ENCODE assay signal across 8 mouse cellular contexts in the genomic region with DNA sequence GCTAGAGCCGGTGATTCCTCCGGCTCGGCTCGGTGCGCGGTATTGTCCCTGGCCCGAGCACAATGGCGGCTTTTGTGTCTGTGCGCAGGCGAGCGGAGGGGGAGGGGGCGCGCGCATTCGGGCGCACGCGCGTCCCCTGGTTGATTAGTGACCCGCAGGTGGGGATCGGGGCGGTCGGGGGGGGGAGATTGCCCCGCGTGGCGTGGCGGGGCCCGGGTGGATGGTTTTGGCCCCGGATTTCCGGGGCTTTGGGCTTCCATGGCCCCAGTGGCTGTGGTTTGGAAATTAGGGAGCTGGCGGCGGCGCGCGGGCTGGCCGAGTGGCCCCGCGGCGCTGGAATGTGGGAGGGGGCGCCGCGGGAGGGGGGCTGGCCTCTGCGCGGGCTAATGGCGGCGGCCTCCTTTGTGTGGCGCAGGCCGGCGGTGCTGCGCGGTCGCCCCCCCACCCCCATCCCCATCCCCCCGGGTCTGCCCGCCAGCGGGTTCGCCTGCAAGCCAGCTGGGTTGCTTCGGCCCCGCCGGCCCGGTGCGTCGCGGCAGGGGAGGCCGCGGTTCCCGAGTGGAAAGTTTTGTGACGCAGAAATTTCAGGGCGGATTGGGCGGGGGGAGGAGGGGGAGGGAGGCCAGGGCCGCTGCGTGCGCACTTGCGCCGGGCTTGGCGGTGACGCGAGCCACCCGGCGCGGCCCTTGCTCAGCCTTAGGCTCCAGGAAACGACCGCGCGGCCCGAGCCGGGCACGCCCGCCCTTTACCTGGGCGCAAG. TPM values are rescaled to one million over a fixed set of nuclear protein-coding genes. Genes with fewer than 3 reads are reported as not detected.
A peak's percentile ranks its signal among the peaks of the same experiment; 100 is the strongest.
DNase-seq lines count a peak whose midpoint lies in the region; ATAC-seq and TF ChIP-seq lines count a peak whose summit lies in the region.

No protein-coding gene starts in this region.

- peak overlapping the region; percentile 93 for H3K4me3 ChIP-seq in hindbrain, embryonic 15.5 days

- H3K27me3 ChIP-seq in Patski: no peaks in the 10 kb centered on the region
- H3K27me3 ChIP-seq in hindbrain, embryonic 15.5 days: no peaks in the 10 kb centered on the region

- peak overlapping the region; percentile 63 for H3K4me2 ChIP-seq in hindbrain, embryonic 15.5 days

- CTCF ChIA-PET in Patski (lab: Charles Lee): no interaction called here

- WGBS in hindbrain, embryonic 15.5 days: 0% methylated on average over 56 of the region's 89 CpGs

- in situ Hi-C loops in Patski (cut with MboI; ENCODE audit: low pct_unique_long_range_greater_than_20kb): loop anchor here (5.0 kb wide), 1 partner anchor 181 kb away; no protein-coding TSS in a partner anchor

- no peaks in the 10 kb centered on the region for H3K9me3 ChIP-seq in hindbrain, embryonic 15.5 days

- TF ChIP-seq CTCF in Patski (IDR thresholded peaks at IDR 0.05): no peak

- H3K27ac ChIP-seq in hindbrain, embryonic 15.5 days (replicated peaks): peak overlapping the region; percentile 98

- ATAC-seq in Patski: peak; percentile 48
- ATAC-seq in hindbrain, embryonic 15.5 days (ENCODE audit: low FRiP score, low read depth): peak; percentile 80

- peak; percentile 12 for DNase-seq in Patski (ENCODE audit: low read depth, low spot score)
- peak; percentile 78 to 89 for DNase-seq in cerebellum, postnatal 14 days
- peak; percentile 28 to 41 for DNase-seq in frontal cortex, postnatal 36 days (ENCODE audit: low spot score in 2 of 2)
- peak; percentile 19 for DNase-seq in left cerebral cortex, adult 11 months (ENCODE audit: low spot score)
- DNase-seq in lung, postnatal 36 days: peak; percentile 84
- DNase-seq in retina, postnatal 1 day: peak; percentile 91
- peak; percentile 68 for DNase-seq in thymus, postnatal 4 days

- POLR2A ChIA-PET in Patski (lab: Charles Lee): interaction anchor here (0.8 to 1.7 kb wide), 5 partner anchors 9 to 223 kb away, joined by 3 to 11 read pairs (median 6); no protein-coding TSS in a partner anchor

- peaks cover 11% of the 10 kb centered on the region for H3K36me3 ChIP-seq in hindbrain, embryonic 15.5 days

- H3K4me1 ChIP-seq in hindbrain, embryonic 15.5 days (replicated peaks): peaks cover 32% of the 10 kb centered on the region

- H3K9ac ChIP-seq in hindbrain, embryonic 15.5 days: peak overlapping the region; percentile 99

RNA-seq across cellular contexts. Expression of a gene that starts 0.7 kb away (rescaled TPM):
- 242 TPM for polyA plus RNA-seq in Patski (2021)
- 95.5 and 96.6 TPM in 2 replicates for polyA plus RNA-seq in hindbrain, embryonic 15.5 days (2015; fragmentation: Nextera tagmentation; extraction: Ambion mirVana)

Comparison
In these comparisons a context has a peak if more than half of its experiments do, and no peak if none do; other contexts are left out.
1. Peak in every context shown above with its lines: DNase-seq, ATAC-seq, H3K4me3 ChIP-seq and H3K27ac ChIP-seq.
2. DNase-seq: peak in every context shown above with its lines; median percentile 91 in retina, postnatal 1 day; 84 in lung, postnatal 36 days; 84 in cerebellum, postnatal 14 days; 68 in thymus, postnatal 4 days; 34 in frontal cortex, postnatal 36 days; 19 in left cerebral cortex, adult 11 months; 12 in Patski.